Mouse (Mus musculus): ENCODE measurements around the gene Arhgap18.
"Not testable (repeated sequence)": the region's sequence is repeated elsewhere in the genome, so short reads cannot be mapped to it uniquely, and the experiment has no call there.

Arhgap18 gene

GRCm38 (mm10) chr10:26890269-26890955 is 137.2 kb downstream of the Arhgap18 start:
- DNase-seq (ENCODE audit: extremely low read depth, insufficient read length, low spot score): no peak

GRCm38 (mm10) chr10:26893091-26893490 is 139.9 kb downstream of the Arhgap18 start:
- DNase-seq (ENCODE audit: extremely low read depth, insufficient read length, low spot score): peak; percentile 50

- DNase-seq (ENCODE audit: extremely low read depth, insufficient read length, low spot score): peak; percentile 30
Observed at GRCm38 (mm10) chr10:26895726-26896125, 142.5 kb downstream of the Arhgap18 start.

DNA sequence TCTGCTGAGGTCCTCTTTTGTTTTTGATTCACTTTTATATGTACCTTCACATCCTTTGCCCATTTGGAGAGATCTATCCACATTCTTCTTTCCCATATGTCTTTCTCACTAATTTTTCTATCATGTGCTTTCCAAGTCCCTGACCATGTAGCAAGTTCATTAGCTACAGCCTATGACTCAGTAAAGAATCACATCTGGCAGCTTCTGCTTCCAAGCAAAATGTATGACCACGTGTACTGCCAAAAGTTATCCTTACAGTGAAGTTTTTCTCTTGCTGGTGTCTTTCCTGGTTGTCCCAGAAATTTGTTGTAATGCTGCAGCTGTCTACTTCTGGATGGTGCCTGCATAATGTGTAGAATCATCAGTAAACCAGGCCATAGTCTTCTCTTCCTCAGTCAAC is 147.2 kb downstream of the Arhgap18 start:
- DNase-seq (ENCODE audit: extremely low read depth, insufficient read length, low spot score): no peak

GRCm38 (mm10) chr10:26903781-26904180 is 150.6 kb downstream of the Arhgap18 start:
- DNase-seq (ENCODE audit: extremely low read depth, insufficient read length, low spot score): no peak

GRCm38 (mm10) chr10:26911176-26911575 is 158.0 kb downstream of the Arhgap18 start:
- DNase-seq (ENCODE audit: extremely low read depth, insufficient read length, low spot score): no peak

GRCm38 (mm10) chr10:26912112-26912797 is 159.0 kb downstream of the Arhgap18 start:
- no peak for DNase-seq (ENCODE audit: extremely low read depth, insufficient read length, low spot score)

- DNase-seq (ENCODE audit: extremely low read depth, insufficient read length, low spot score): no peak
Observed at GRCm38 (mm10) chr10:26912807-26913206, 159.6 kb downstream of the Arhgap18 start.

GRCm38 (mm10) chr10:26919307-26919977 is 166.2 kb downstream of the Arhgap18 start:
- DNase-seq (ENCODE audit: extremely low read depth, insufficient read length, low spot score): peak; percentile 11

DNA sequence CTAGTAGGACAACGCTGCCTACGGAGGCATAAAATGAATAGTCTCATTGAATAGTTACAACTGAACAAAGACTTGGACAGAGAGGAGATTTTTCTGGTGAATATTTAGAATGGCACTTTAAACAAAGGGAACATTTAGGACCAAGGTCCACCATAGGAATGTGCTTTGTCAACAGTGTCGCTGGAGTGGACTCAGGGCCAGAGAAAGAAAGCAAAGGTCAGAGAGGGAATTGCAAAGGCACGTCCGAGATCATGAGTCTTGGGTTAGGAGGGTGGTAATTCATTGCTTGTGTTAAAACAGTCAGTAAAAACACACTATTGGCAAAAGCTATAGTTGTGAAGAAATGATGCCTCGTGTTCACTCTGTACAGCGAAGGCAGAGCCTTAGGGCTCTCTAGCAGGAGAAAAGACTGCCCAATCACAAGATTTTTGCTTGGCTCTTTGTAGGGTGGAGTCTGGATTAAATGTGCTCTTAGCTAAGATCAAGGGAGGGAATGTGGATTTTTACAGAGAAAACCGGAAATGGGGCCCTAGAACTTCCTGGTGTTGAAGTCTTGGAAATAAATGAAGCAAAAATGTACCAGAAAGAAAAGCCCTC is 167.3 kb downstream of the Arhgap18 start:
- no peak for DNase-seq (ENCODE audit: extremely low read depth, insufficient read length, low spot score)

- DNase-seq (ENCODE audit: extremely low read depth, insufficient read length, low spot score): not testable (repeated sequence)
Observed at GRCm38 (mm10) chr10:26936056-26936455, 182.8 kb downstream of the Arhgap18 start.

GRCm38 (mm10) chr10:26938464-26938863 is 185.2 kb downstream of the Arhgap18 start:
- not testable (repeated sequence) for DNase-seq (ENCODE audit: extremely low read depth, insufficient read length, low spot score)

GRCm38 (mm10) chr10:26939549-26939948 is 186.3 kb downstream of the Arhgap18 start:
- no peak for DNase-seq (ENCODE audit: extremely low read depth, insufficient read length, low spot score)

DNA sequence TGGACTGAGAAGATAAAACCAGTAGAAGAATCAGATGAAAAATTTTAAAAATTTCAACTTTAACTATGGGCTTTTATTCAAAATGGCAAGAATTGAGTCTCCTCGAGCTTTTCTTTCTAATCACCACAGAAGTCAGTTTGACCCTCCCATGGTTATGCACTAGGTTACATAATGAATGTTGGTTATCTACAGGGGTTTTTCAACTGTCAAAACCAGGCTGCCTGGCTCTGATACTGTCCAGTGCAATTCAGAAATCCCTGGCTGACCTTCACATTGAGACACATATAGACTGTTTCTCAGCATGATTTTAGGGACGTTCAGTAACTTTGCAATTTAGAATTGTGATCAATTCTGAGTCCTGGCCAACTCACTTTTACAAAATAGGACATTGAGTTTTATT is 195.1 kb downstream of the Arhgap18 start:
- DNase-seq (ENCODE audit: extremely low read depth, insufficient read length, low spot score): no peak

DNA sequence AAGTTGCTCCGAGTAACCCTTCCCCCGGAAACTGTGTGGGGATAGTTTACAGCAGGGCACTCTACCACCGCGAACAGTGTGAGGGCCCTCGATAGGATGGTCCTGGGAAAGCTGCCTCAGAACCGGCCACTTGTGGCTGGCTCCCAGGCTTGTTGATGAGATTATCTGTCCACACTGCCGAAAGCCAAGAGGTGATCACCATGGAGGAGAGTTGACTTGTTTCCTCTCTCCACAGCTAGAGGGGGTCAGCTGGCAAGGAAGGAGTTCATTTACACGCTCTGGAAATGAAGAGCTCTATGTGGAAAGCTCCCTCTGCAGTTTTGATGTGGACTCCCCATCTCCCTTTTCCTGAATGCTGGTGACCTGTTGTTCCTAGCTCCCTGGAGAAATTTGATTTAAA is 196.4 kb downstream of the Arhgap18 start:
- DNase-seq (ENCODE audit: extremely low read depth, insufficient read length, low spot score): no peak

- DNase-seq (ENCODE audit: extremely low read depth, insufficient read length, low spot score): no peak
Observed at GRCm38 (mm10) chr10:26950448-26950847, 197.2 kb downstream of the Arhgap18 start.

- peak; percentile 25 for DNase-seq (ENCODE audit: extremely low read depth, insufficient read length, low spot score)
Observed at GRCm38 (mm10) chr10:26958513-26958912, 205.3 kb downstream of the Arhgap18 start.
